Mouse (Mus musculus) MEL (cell line): Measurements from ENCODE around the gene Kxd1. TPM values are rescaled to one million over a fixed set of nuclear protein-coding genes. Genes with fewer than 3 reads are reported as not detected.

Experiments used
- DNase-seq: peaks from one replicate; pipeline ENCODE4 v3.0.0; 2011; ENCODE audit warnings: low read depth, low spot score
- H3K27ac ChIP-seq: 2 replicates; pipeline ENCODE4 v1.5.1; 2012; ENCODE audit warnings: low read depth, mild to moderate bottlenecking, control low read depth, low read length, moderate library complexity; ENCODE audit not compliant: control insufficient read depth
- H3K27me3 ChIP-seq, 2 experiments: fragments of 150-350 bp in 1 of 2; sonication (generic) in 1 of 2; 2 replicates each; pipeline ENCODE4 v1.6.1; 2012; ENCODE audit warnings: low read length in 2 of 2, mild to moderate bottlenecking in 2 of 2, improper control_type of control experiment in 1 of 2, moderate library complexity in 1 of 2; ENCODE audit not compliant: insufficient read depth in 2 of 2, control insufficient read depth in 1 of 2
- H3K36me3 ChIP-seq, 2 experiments: 2 replicates each; pipeline ENCODE4 v1.6.1; 2012 to 2014; ENCODE audit warnings: low read length in 2 of 2, improper control_type of control experiment in 1 of 2, inconsistent platforms in 1 of 2, mild to moderate bottlenecking in 1 of 2; ENCODE audit not compliant: insufficient read depth in 2 of 2, control insufficient read depth in 1 of 2
- H3K4me1 ChIP-seq, 2 experiments: fragments of 150-350 bp in 1 of 2; sonication (generic) in 1 of 2; 2 replicates each; pipeline ENCODE4 v1.6.1; 2012; ENCODE audit warnings: low read length in 2 of 2, improper control_type of control experiment in 1 of 2, mild to moderate bottlenecking in 1 of 2; ENCODE audit not compliant: insufficient read depth in 2 of 2, control insufficient read depth in 1 of 2
- H3K4me3 ChIP-seq, 2 experiments: fragments of 150-350 bp in 1 of 2; sonication (generic) in 1 of 2; 2 replicates each; pipeline ENCODE4 v1.5.1; 2012; ENCODE audit warnings: low read depth in 2 of 2, low read length in 2 of 2, mild to moderate bottlenecking in 2 of 2, moderate library complexity in 2 of 2, control low read depth in 1 of 2, improper control_type of control experiment in 1 of 2; ENCODE audit not compliant: control insufficient read depth in 1 of 2, insufficient read depth in 1 of 2
- H3K79me2 ChIP-seq: 2 replicates; pipeline ENCODE4 v1.6.1; 2012; ENCODE audit warnings: mild to moderate bottlenecking, low read length, moderate library complexity; ENCODE audit not compliant: control insufficient read depth, poor library complexity, insufficient read depth
- H3K9ac ChIP-seq: 2 replicates; pipeline ENCODE4 v1.6.1; 2012; ENCODE audit warnings: low read depth, mild to moderate bottlenecking, control low read depth, low read length, moderate library complexity; ENCODE audit not compliant: control insufficient read depth, poor library complexity, severe bottlenecking
- H3K9me3 ChIP-seq: fragments of 150-350 bp; sonication (generic); replicated peaks from 2 replicates; pipeline ENCODE4 v1.6.1; 2012; ENCODE audit warnings: mild to moderate bottlenecking, low read length, improper control_type of control experiment, moderate library complexity; ENCODE audit not compliant: insufficient read depth
- BHLHE40 ChIP-seq: IDR thresholded peaks from 2 replicates; pipeline ENCODE4 v1.6.1; 2012; ENCODE audit warnings: low read depth, mild to moderate bottlenecking, inconsistent platforms, low read length, improper control_type of control experiment, borderline replicate concordance
- ELF1 ChIP-seq: IDR thresholded peaks from 2 replicates; pipeline ENCODE4 v1.6.1; 2014; ENCODE audit warnings: low read depth, mild to moderate bottlenecking, inconsistent platforms, low read length, improper control_type of control experiment, moderate library complexity
- GATA1 ChIP-seq: IDR thresholded peaks from 2 replicates; pipeline ENCODE4 v1.6.1; 2011; ENCODE audit warnings: low read depth, low read length, improper control_type of control experiment
- KAT2A ChIP-seq: conservative IDR thresholded peaks from 2 replicates; pipeline ENCODE4 v1.6.1; 2012; ENCODE audit warnings: low read depth, low read length, improper control_type of control experiment, inconsistent platforms
- MYB ChIP-seq: IDR thresholded peaks from 2 replicates; pipeline ENCODE4 v1.6.1; 2011; ENCODE audit warnings: mild to moderate bottlenecking, low read depth, low read length, improper control_type of control experiment
- NELFE ChIP-seq: IDR thresholded peaks from 2 replicates; pipeline ENCODE4 v1.6.1; 2011; ENCODE audit warnings: low read depth, low read length, improper control_type of control experiment
- POLR2AphosphoS5 ChIP-seq: IDR thresholded peaks from 2 replicates; pipeline ENCODE4 v1.6.1; 2012; ENCODE audit warnings: low read depth, borderline replicate concordance, mild to moderate bottlenecking, inconsistent platforms, low read length, moderate library complexity, mixed read lengths
- RCOR1 ChIP-seq: IDR thresholded peaks from 2 replicates; pipeline ENCODE4 v1.6.1; 2012; ENCODE audit warnings: low read depth, mild to moderate bottlenecking, inconsistent platforms, low read length, improper control_type of control experiment
- SMC3 ChIP-seq: IDR thresholded peaks from 2 replicates; pipeline ENCODE4 v1.6.1; 2011; ENCODE audit warnings: low read depth, low read length, improper control_type of control experiment
- TBP ChIP-seq: IDR thresholded peaks from 2 replicates; pipeline ENCODE4 v1.8.0; 2011; ENCODE audit warnings: low read depth, low read length, improper control_type of control experiment
- UBTF ChIP-seq: IDR thresholded peaks from 2 replicates; pipeline ENCODE4 v1.6.1; 2012; ENCODE audit warnings: low read depth, mild to moderate bottlenecking, inconsistent platforms, low read length, improper control_type of control experiment, moderate library complexity, borderline replicate concordance; ENCODE audit not compliant: insufficient read depth
- ZC3H11A ChIP-seq: IDR thresholded peaks from 2 replicates; pipeline ENCODE4 v1.6.1; 2012; ENCODE audit warnings: low read depth, mild to moderate bottlenecking, inconsistent platforms, low read length, improper control_type of control experiment
- ZKSCAN1 ChIP-seq: IDR thresholded peaks from 2 replicates; pipeline ENCODE4 v1.6.1; 2012; ENCODE audit warnings: low read depth, mild to moderate bottlenecking, inconsistent platforms, low read length, improper control_type of control experiment, moderate library complexity
- polyA plus RNA-seq, 2 experiments: library from polyadenylated mRNA; stranded (reverse) in 1 of 2; unstranded in 1 of 2; fragments of >175 nt in 1 of 2; fragments of >200 nt in 1 of 2; gene quantifications; 2 replicates each; pipeline versions ENCODE4 v1.2.1 to v1.2.4; 2012; ENCODE audit warnings: low replicate concordance in 2 of 2, low read depth in 1 of 2; ENCODE audit not compliant: insufficient read length in 2 of 2, insufficient read depth in 1 of 2, missing spikeins in 1 of 2
- total RNA-seq: library from RNA; depleted of rRNA; stranded (reverse); fragments of 300-350 nt; gene quantifications from 2 replicates; pipeline ENCODE4 v1.2.3, GENCODE M21; 2012

Kxd1 gene
- total and polyA plus RNA-seq, 3 experiments = 54.4 to 77.4 TPM; not detected in 1

DNA sequence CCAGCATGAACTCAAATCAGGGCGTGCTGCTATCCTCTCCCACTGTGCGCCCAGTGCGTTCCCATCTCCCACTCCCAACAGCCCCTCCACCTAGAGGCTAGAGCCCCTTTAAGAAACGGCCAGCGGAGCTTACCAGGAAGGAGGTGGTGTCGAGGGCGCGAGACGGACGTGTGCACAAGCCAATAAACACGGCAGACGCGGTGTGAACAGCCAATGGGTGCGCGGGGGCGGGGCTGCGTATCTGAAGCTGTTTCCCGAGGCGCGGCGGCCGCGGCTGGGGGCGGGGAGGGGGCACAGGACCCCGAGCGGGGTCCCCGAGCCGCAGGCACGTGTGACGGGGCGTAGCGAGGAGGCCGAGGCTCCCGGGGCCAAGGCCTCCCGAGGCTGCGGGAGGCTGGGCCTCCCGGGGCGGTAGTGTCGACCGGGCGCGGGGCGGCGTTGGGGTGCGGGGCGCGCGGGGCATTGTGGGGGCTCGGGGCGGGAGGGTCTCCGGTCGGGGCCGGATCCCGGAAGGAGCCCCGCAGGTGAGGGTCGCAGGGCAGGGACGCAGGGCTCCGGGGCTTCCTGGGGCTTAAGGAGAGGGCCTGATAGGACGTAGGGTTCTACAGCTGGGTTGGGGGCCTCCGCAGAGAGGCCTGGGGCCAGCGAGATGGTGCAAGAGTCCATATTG, at the start of gene Kxd1, which contains the start of gene Fkbp8 (continued):
- TF ChIP-seq UBTF (no peak), TBP (peak; percentile 31; the same call in 1 of the 2 replicates), KAT2A (no peak; the same call in 1 of the 2 replicates), POLR2AphosphoS5 (no peak)

DNA sequence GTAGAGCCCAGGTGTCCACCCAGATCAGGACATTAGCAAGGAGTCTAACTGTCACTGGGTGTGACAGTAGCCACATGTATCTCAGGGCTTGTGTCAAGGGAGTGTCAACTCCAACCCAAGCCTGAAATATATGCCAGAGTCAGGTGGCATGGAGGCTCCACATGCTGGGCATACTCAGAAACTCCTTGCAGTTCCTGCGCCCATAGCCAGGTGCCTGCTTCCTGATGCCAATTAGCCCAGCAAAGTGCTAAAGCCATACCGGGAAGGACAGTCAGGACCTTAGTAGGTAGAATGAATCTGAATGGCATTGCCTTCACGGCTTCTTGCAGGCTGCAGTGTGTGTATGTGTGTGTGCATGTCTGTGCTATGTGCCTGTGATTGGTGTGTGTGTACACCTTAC, 49.5 kb upstream of the Kxd1 start:
- H3K79me2 ChIP-seq = no peaks in the 10 kb centered on the region
- peaks cover 0 to 10% of the 10 kb centered on the region in 2 experiments; a peak in 3 of 4 replicates for H3K36me3 ChIP-seq
- no peak overlapping the region for H3K9ac ChIP-seq
- H3K9me3 ChIP-seq = no peaks in the 10 kb centered on the region
- no peaks in the 10 kb centered on the region for H3K27me3 ChIP-seq
- no peak overlapping the region for H3K4me3 ChIP-seq
- TF ChIP-seq GATA1 (no peak), ZKSCAN1 (no peak), RCOR1 (no peak), TBP (no peak), NELFE (no peak), MYB (no peak), ELF1 (no peak), SMC3 (no peak), POLR2AphosphoS5 (no peak), ZC3H11A (no peak)
- DNase-seq = no peak
- peaks cover 3 to 8% of the 10 kb centered on the region in 2 experiments for H3K4me1 ChIP-seq
- no peak overlapping the region for H3K27ac ChIP-seq

DNA sequence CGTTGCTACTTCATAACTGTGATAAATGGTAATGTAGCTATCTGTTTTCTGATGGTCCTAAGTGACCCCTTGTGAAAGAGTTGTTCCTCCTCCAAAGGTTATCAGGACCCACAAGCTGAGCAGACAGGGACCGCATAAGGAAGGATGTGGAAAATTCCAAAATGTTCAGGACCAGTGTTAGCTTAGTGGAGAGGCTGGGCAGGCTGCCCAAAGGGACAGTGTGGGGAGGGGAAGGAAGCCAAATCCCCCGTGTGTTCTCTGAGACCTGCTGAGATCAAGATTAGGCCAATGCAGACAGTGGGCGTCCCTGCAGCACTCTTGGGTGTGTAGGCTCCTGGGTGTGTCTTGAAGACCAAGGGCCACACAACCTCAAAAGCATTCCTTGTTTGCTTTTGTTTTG, 47.2 kb upstream of the Kxd1 start:
- H3K27me3 ChIP-seq = no peaks in the 10 kb centered on the region
- H3K4me1 ChIP-seq = peaks cover 3 to 8% of the 10 kb centered on the region in 2 experiments
- H3K79me2 ChIP-seq = no peaks in the 10 kb centered on the region; the same call in 1 of the 2 replicates
- H3K9ac ChIP-seq = no peak overlapping the region
- H3K9me3 ChIP-seq = no peaks in the 10 kb centered on the region
- H3K27ac ChIP-seq = 0 out of 2 replicates have a peak overlapping the region, but pooled peaks have one; percentile 7
- no peak overlapping the region for H3K4me3 ChIP-seq
- H3K36me3 ChIP-seq = peaks cover 0 to 10% of the 10 kb centered on the region in 2 experiments; a peak in 3 of 4 replicates
- peak; percentile 41 for DNase-seq
- TF ChIP-seq BHLHE40 (no peak), GATA1 (peak; percentile 19; the same call in 1 of the 2 replicates)
